Mouse (Mus musculus): ENCODE data around the gene Angptl7. TPM values are rescaled to one million over a fixed set of nuclear protein-coding genes. Genes with fewer than 3 reads are reported as not detected.

Gene Angptl7
- polyA plus RNA-seq, 1 experiment from 2014 or later: 0.44 TPM

- 76% methylated on average over 7 of the region's 7 CpGs for WGBS
- Histone ChIP-seq H3K9ac (no peak overlapping the region), H3K9me3 (no peaks in the 10 kb centered on the region), H3K36me3 (peaks cover 68% of the 10 kb centered on the region), H3K27ac (replicated peaks) (no peak overlapping the region), H3K4me2 (no peak overlapping the region), H3K4me3 (no peak overlapping the region), H3K4me1 (replicated peaks) (peaks cover 8% of the 10 kb centered on the region; the same call in 1 of the 2 replicates), H3K27me3 (no peaks in the 10 kb centered on the region)
- ATAC-seq (ENCODE audit: low FRiP score, low read depth): no peak
These were observed 8.8 kb downstream of the Angptl7 start for GRCm38 (mm10) chr4:148491448-148491847.

GRCm38 (mm10) chr4:148490502-148490901 lies 9.8 kb downstream of the Angptl7 start:
- Histone ChIP-seq H3K4me2 (no peak overlapping the region), H3K9me3 (no peaks in the 10 kb centered on the region), H3K9ac (no peak overlapping the region), H3K4me3 (no peak overlapping the region), H3K27ac (replicated peaks) (no peak overlapping the region), H3K27me3 (no peaks in the 10 kb centered on the region), H3K36me3 (peaks cover 77% of the 10 kb centered on the region), H3K4me1 (replicated peaks) (no peaks in the 10 kb centered on the region)
- whole genome bisulfite sequencing: 77% methylated on average over 6 of the region's 6 CpGs
- ATAC-seq (ENCODE audit: low FRiP score, low read depth): no peak

- peaks cover 93% of the 10 kb centered on the region for H3K36me3 ChIP-seq
- H3K27me3 ChIP-seq: no peaks in the 10 kb centered on the region
- no peak overlapping the region for H3K4me2 ChIP-seq
- no peak overlapping the region for H3K4me3 ChIP-seq
- H3K9me3 ChIP-seq: no peaks in the 10 kb centered on the region
- WGBS: 81% methylated on average over 2 of the region's 2 CpGs
- no peak overlapping the region for H3K27ac ChIP-seq (replicated peaks)
- no peak overlapping the region for H3K9ac ChIP-seq
- no peaks in the 10 kb centered on the region for H3K4me1 ChIP-seq (replicated peaks)
- ATAC-seq (ENCODE audit: low FRiP score, low read depth): no peak
These were observed 12.4 kb downstream of the Angptl7 start for GRCm38 (mm10) chr4:148487841-148488240.

- Histone ChIP-seq H3K9me3 (no peaks in the 10 kb centered on the region), H3K4me3 (no peak overlapping the region), H3K4me2 (no peak overlapping the region), H3K9ac (no peak overlapping the region), H3K4me1 (replicated peaks) (no peaks in the 10 kb centered on the region), H3K27me3 (no peaks in the 10 kb centered on the region), H3K27ac (replicated peaks) (no peak overlapping the region), H3K36me3 (peaks cover 93% of the 10 kb centered on the region)
- no peak for ATAC-seq (ENCODE audit: low FRiP score, low read depth)
- 96% methylated on average over 12 of the region's 12 CpGs for WGBS
These were observed 15.7 kb downstream of the Angptl7 start for GRCm38 (mm10) chr4:148484511-148484910.

GRCm38 (mm10) chr4:148481557-148482168 lies 18.6 kb downstream of the Angptl7 start:
- ATAC-seq (ENCODE audit: low FRiP score, low read depth): no peak
- Histone ChIP-seq H3K4me1 (replicated peaks) (no peaks in the 10 kb centered on the region), H3K27me3 (no peaks in the 10 kb centered on the region), H3K9me3 (no peaks in the 10 kb centered on the region), H3K27ac (replicated peaks) (no peak overlapping the region), H3K9ac (no peak overlapping the region), H3K4me3 (no peak overlapping the region), H3K4me2 (no peak overlapping the region), H3K36me3 (peaks cover 92% of the 10 kb centered on the region)
- 85% methylated on average over 2 of the region's 2 CpGs for WGBS

GRCm38 (mm10) chr4:148480245-148480644 lies 20.0 kb downstream of the Angptl7 start:
- Histone ChIP-seq H3K9me3 (no peaks in the 10 kb centered on the region), H3K9ac (no peak overlapping the region), H3K4me1 (replicated peaks) (no peaks in the 10 kb centered on the region), H3K4me3 (no peak overlapping the region), H3K36me3 (peaks cover 92% of the 10 kb centered on the region), H3K27me3 (no peaks in the 10 kb centered on the region), H3K27ac (replicated peaks) (no peak overlapping the region), H3K4me2 (no peak overlapping the region)
- ATAC-seq (ENCODE audit: low FRiP score, low read depth): no peak
- WGBS: 98% methylated on average over 2 of the region's 2 CpGs

- H3K4me3 ChIP-seq: no peak overlapping the region
- H3K36me3 ChIP-seq: peaks cover 93% of the 10 kb centered on the region
- H3K9me3 ChIP-seq: no peaks in the 10 kb centered on the region
- H3K9ac ChIP-seq: no peak overlapping the region
- H3K27ac ChIP-seq (replicated peaks): no peak overlapping the region
- ATAC-seq (ENCODE audit: low FRiP score, low read depth): no peak
- no peak overlapping the region for H3K4me2 ChIP-seq
- 85% methylated on average over 5 of the region's 5 CpGs for WGBS
- no peaks in the 10 kb centered on the region for H3K27me3 ChIP-seq
- H3K4me1 ChIP-seq (replicated peaks): no peaks in the 10 kb centered on the region
These were observed 26.8 kb downstream of the Angptl7 start for GRCm38 (mm10) chr4:148473496-148473895.

GRCm38 (mm10) chr4:148472436-148473174 lies 27.7 kb downstream of the Angptl7 start:
- WGBS: 94% methylated on average over 8 of the region's 8 CpGs
- no peaks in the 10 kb centered on the region for H3K9me3 ChIP-seq
- peaks cover 98% of the 10 kb centered on the region for H3K36me3 ChIP-seq
- no peaks in the 10 kb centered on the region for H3K27me3 ChIP-seq
- ATAC-seq (ENCODE audit: low FRiP score, low read depth): no peak
- H3K4me2 ChIP-seq: no peak overlapping the region
- no peaks in the 10 kb centered on the region for H3K4me1 ChIP-seq (replicated peaks)
- H3K4me3 ChIP-seq: no peak overlapping the region
- H3K27ac ChIP-seq (replicated peaks): no peak overlapping the region
- no peak overlapping the region for H3K9ac ChIP-seq

- Histone ChIP-seq H3K9me3 (no peaks in the 10 kb centered on the region), H3K27me3 (no peaks in the 10 kb centered on the region), H3K4me1 (replicated peaks) (no peaks in the 10 kb centered on the region), H3K4me3 (no peak overlapping the region), H3K9ac (no peak overlapping the region), H3K4me2 (no peak overlapping the region), H3K27ac (replicated peaks) (no peak overlapping the region), H3K36me3 (peaks cover 94% of the 10 kb centered on the region)
- WGBS: 57% methylated on average over 10 of the region's 10 CpGs
- no peak for ATAC-seq (ENCODE audit: low FRiP score, low read depth)
These were observed 28.9 kb downstream of the Angptl7 start for GRCm38 (mm10) chr4:148471363-148471806.

GRCm38 (mm10) chr4:148469487-148470252 lies 30.6 kb downstream of the Angptl7 start:
- H3K27me3 ChIP-seq: no peaks in the 10 kb centered on the region
- H3K27ac ChIP-seq (replicated peaks): no peak overlapping the region
- H3K4me2 ChIP-seq: no peak overlapping the region
- H3K4me1 ChIP-seq (replicated peaks): no peaks in the 10 kb centered on the region
- no peak overlapping the region for H3K9ac ChIP-seq
- no peak for ATAC-seq (ENCODE audit: low FRiP score, low read depth)
- H3K9me3 ChIP-seq: no peaks in the 10 kb centered on the region
- H3K36me3 ChIP-seq: peaks cover 94% of the 10 kb centered on the region
- WGBS: 88% methylated on average over 11 of the region's 11 CpGs
- no peak overlapping the region for H3K4me3 ChIP-seq

- no peak for ATAC-seq (ENCODE audit: low FRiP score, low read depth)
- Histone ChIP-seq H3K9ac (no peak overlapping the region), H3K27ac (replicated peaks) (no peak overlapping the region), H3K4me3 (no peak overlapping the region), H3K4me2 (no peak overlapping the region), H3K36me3 (peaks cover 96% of the 10 kb centered on the region), H3K9me3 (no peaks in the 10 kb centered on the region), H3K4me1 (replicated peaks) (no peaks in the 10 kb centered on the region), H3K27me3 (no peaks in the 10 kb centered on the region)
- WGBS: 94% methylated on average over 10 of the region's 10 CpGs
These were observed 31.9 kb downstream of the Angptl7 start for GRCm38 (mm10) chr4:148468396-148468795.

- Histone ChIP-seq H3K27me3 (no peaks in the 10 kb centered on the region), H3K36me3 (peaks cover 95% of the 10 kb centered on the region), H3K9ac (no peak overlapping the region), H3K4me3 (no peak overlapping the region), H3K9me3 (no peaks in the 10 kb centered on the region), H3K4me1 (replicated peaks) (no peaks in the 10 kb centered on the region), H3K27ac (replicated peaks) (no peak overlapping the region), H3K4me2 (no peak overlapping the region)
- WGBS: 89% methylated on average over 5 of the region's 5 CpGs
- ATAC-seq (ENCODE audit: low FRiP score, low read depth): no peak
These were observed 33.7 kb downstream of the Angptl7 start for GRCm38 (mm10) chr4:148466511-148467079.

All from hindbrain, embryonic 15.5 days (tissue).